Mouse (Mus musculus): ENCODE measurements around the gene Ecsit. TPM values are rescaled to one million over a fixed set of nuclear protein-coding genes. Genes with fewer than 3 reads are reported as not detected.

The Ecsit gene
- total RNA-seq, 2 experiments from 2014 or later = 44.7 to 47.2 TPM

DNA sequence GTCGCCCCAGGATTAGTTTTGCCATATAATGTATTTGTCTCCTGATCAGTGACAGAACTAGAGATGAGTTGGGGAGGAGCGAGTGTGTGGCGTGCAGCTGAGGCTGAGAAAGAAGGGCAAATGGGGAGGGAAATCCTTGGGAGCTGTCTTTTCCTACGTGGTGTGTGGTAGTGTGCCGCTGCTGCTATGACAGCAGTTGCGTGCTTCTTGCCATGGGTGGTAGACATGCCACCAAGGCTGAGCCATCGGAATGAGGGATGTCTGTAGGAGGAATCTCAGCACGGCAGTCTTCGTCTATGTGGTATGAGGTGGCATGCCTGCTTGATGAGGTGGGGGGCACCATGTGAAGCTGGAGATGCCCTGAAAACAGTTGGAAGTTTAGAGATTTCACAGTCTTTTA is 54.9 kb downstream of the Ecsit start:
- no peak for DNase-seq (ENCODE audit: low spot score in 2 of 2)
- H3K27ac ChIP-seq = peak overlapping the region; percentile 41; the same call in 1 of the 2 replicates
- no peak overlapping the region for H3K4me3 ChIP-seq
- TF ChIP-seq CTCF (conservative IDR thresholded peaks at IDR 0.05) = no peak

DNA sequence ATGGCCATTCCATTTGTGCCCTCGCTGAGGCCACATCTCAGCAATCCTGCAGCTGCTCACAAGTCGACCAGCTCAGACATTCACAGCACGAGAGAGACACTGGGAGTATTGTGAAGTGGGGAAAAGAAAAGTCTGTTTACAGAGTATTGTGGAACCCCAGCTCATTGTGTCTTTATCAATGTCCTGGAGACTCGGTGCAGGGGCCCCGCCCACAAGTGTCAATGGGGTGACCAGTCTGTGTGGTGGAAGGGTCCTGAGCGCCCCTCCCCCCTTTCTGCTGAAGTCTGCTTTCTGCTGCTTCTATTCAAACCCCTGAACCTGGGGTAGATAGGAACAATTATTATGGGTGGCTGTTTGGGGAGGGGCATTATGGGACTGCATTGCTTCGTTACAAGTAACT is 56.8 kb downstream of the Ecsit start:
- no peak for DNase-seq (ENCODE audit: low spot score in 2 of 2)
- TF ChIP-seq CTCF (conservative IDR thresholded peaks at IDR 0.05) = no peak

DNA sequence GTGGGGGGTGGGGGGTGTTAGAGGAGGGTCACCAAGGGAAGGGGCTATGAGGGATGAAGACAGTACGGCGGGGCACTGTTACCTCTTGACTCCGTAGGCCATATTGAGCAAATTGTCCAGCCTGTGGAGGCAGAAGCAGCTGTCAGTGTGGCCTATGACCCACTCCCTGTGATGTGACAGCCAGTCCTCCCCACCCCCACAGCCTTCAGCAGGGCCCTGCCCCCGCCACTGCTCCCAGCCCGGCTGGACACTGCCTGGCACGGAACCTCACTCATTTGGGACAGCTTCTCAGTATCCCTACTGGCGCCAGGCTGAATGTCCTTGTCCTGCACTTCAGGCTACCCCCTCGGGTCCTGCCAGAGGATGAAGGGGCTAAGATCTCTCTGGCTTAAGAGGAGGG is 60.6 kb downstream of the Ecsit start:
- H3K4me3 ChIP-seq = no peak overlapping the region
- peak overlapping the region; percentile 81 for H3K27ac ChIP-seq
- DNase-seq (ENCODE audit: low spot score in 2 of 2) = no peak
- TF ChIP-seq CTCF (conservative IDR thresholded peaks at IDR 0.05) = no peak

More for the DNA sequence above, 56.8 kb downstream of the Ecsit start:
- peak overlapping the region; percentile 51 for H3K27ac ChIP-seq
- no peak overlapping the region for H3K4me3 ChIP-seq

Small RNA genes lying within 50 kb of the gene (microRNA-seq; reads per million reads assigned to microRNA genes)
- 0 to 1.8 reads per million in 2 experiments for gene Mir7084

Other genes with a start within 250 kb of the Ecsit start
- gene Angptl8, start 249.9 kb downstream of the Ecsit start, total RNA-seq (2021) = not detected
- gene Dock6, start 232.8 kb downstream of the Ecsit start, total RNA-seq (2021) = 10 to 100 TPM; 12.2 to 13.6 TPM
- gene Rab3d, start 167.2 kb downstream of the Ecsit start, total RNA-seq (2021) = 10 to 100 TPM; 16.7 to 18.8 TPM
- gene Ccdc159, start 158.0 kb downstream of the Ecsit start, total RNA-seq (2021) = 10 to 100 TPM; 18.9 to 21.4 TPM
- 10 to 100 TPM; 44.4 to 45.9 TPM for gene Tmem205, start 157.9 kb downstream of the Ecsit start, total RNA-seq (2021)
- 100 to 1,000 TPM; 297 to 300 TPM for gene Plppr2, start 148.4 kb downstream of the Ecsit start, total RNA-seq (2021)
- 10 to 100 TPM; 14.8 to 15.9 TPM for gene Swsap1, start 129.7 kb downstream of the Ecsit start, total RNA-seq (2021)
- 1 to 10 TPM; 7.8 to 9.1 TPM for gene Epor, start 121.9 kb downstream of the Ecsit start, total RNA-seq (2021)
- gene Rgl3, start 96.0 kb downstream of the Ecsit start, total RNA-seq (2021) = 1 to 10 TPM; 2.9 to 3.8 TPM
- 1 to 10 TPM; 8.5 to 9.2 TPM for gene Ccdc151, start 82.8 kb downstream of the Ecsit start, total RNA-seq (2021)
- gene Prkcsh, start 82.6 kb downstream of the Ecsit start, total RNA-seq (2021) = 100 to 1,000 TPM; 106 to 111 TPM
- gene Elavl3, start 33.4 kb downstream of the Ecsit start, total RNA-seq (2021) = 100 to 1,000 TPM; 156 to 160 TPM
- gene Gm49318, start 14.2 kb downstream of the Ecsit start, total RNA-seq (2021) = 1 to 10 TPM; 2.2 to 6.3 TPM
- gene Zfp653, start 14.1 kb downstream of the Ecsit start, total RNA-seq (2021) = 10 to 100 TPM; 22.3 to 25.2 TPM
- gene Cnn1, start 13.8 kb upstream of the Ecsit start, total RNA-seq (2021) = 1 to 10 TPM in 1 of 2 experiments, under 1 TPM in 1; 0.44 to 1.4 TPM
- gene Elof1, start 31.7 kb upstream of the Ecsit start, total RNA-seq (2021) = 10 to 100 TPM; 54.6 to 54.8 TPM
- under 1 TPM; 0.27 to 0.69 TPM for gene Acp5, start 50.3 kb upstream of the Ecsit start, total RNA-seq (2021)
- 10 to 100 TPM; 49.0 to 50.5 TPM for gene Pigyl, start 71.4 kb upstream of the Ecsit start, total RNA-seq (2021)
- under 1 TPM in 1 of 2 experiments, not detected in 1; 0.42 TPM for gene Zfp872, start 102.7 kb upstream of the Ecsit start, total RNA-seq (2021)
- gene Zfp809, start 140.3 kb upstream of the Ecsit start, total RNA-seq (2021) = 10 to 100 TPM; 26.0 to 26.4 TPM
- 1 to 10 TPM; 6.4 to 6.7 TPM for gene Zfp599, start 174.5 kb upstream of the Ecsit start, total RNA-seq (2021)
- 10 to 100 TPM; 19.9 to 23.2 TPM for gene Zfp810, start 222.2 kb upstream of the Ecsit start, total RNA-seq (2021)